Mouse (Mus musculus): ENCODE data around the gene Rpp30. TPM values are rescaled to one million over a fixed set of nuclear protein-coding genes. Genes with fewer than 3 reads are reported as not detected.

Rpp30 gene
- polyA plus RNA-seq, 1 experiment from 2014 or later, result 90.4 TPM

DNA sequence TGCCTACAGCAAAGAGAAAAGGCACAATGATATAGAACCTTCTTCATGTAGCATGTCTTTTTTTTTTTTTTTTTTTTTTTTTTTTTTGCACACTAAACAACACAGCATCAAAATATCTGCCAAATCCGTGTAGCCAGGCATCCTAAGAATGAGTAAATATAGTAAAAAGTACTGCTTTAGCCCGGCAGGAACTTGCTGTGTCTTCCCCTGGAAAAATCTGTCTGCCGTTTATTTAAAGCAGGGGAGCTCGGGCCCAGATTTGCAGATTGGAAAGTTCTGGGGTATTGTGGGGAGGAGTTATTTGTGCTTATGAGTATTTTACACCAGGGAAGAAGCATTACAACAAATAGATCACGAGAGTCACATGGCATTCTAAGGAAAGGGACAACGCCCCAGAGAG, 48.5 kb downstream of the Rpp30 start:
- H3K27ac ChIP-seq (replicated peaks), result no peak overlapping the region
- no peak for ATAC-seq (replicated peaks)
- no peaks in the 10 kb centered on the region for H3K36me3 ChIP-seq
- H3K4me1 ChIP-seq, result no peaks in the 10 kb centered on the region
- WGBS, result 87% methylated on average over 6 of the region's 6 CpGs
- H3K4me3 ChIP-seq, result no peak overlapping the region
- H3K4me2 ChIP-seq (replicated peaks), result no peak overlapping the region
- no peaks in the 10 kb centered on the region for H3K27me3 ChIP-seq
- H3K9ac ChIP-seq (replicated peaks), result no peak overlapping the region
- no peaks in the 10 kb centered on the region for H3K9me3 ChIP-seq

DNA sequence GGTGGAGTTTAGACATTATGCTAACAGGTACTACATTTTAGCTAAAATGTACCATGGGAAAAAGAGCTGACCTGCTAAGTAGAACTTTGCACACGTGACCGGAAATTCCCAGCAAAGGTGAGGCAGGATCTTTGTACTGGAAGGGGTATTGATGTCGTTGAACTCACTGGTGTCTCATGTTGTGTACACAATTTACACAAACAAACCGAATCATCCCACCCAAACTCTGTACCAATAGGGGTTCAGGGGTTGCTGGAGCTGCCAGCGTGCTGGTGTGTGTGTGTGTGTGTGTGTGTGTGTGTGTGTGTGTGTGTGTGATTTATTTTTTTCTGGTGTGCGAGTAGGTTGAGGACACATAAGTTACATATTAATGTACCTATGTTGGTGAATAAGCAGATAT, 49.5 kb downstream of the Rpp30 start:
- Histone ChIP-seq H3K4me2 (replicated peaks) (no peak overlapping the region), H3K9me3 (no peaks in the 10 kb centered on the region), H3K27ac (replicated peaks) (no peak overlapping the region), H3K36me3 (no peaks in the 10 kb centered on the region), H3K4me1 (no peaks in the 10 kb centered on the region), H3K27me3 (no peaks in the 10 kb centered on the region), H3K4me3 (no peak overlapping the region), H3K9ac (replicated peaks) (no peak overlapping the region)
- WGBS, result 91% methylated on average over 6 of the region's 6 CpGs
- no peak for ATAC-seq (replicated peaks)

DNA sequence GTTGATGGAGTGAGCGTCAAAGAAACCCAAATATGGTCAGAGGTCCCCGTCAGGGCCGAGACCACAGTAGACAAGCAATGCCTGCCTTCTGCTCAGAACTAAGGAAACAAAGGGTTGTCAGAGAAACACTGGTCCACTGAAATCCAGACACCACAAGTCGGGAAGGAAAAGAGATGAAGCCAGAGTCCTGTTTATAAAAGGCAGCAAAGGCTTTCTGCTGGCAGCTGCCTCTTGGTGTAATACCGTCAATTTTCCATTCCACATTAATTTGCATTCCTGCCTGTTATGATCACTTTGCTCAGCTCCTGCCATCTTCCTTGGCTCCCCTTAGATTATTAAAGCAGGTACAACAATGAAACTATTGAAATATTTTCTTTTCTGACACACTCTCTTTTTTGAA, 50.2 kb downstream of the Rpp30 start:
- no peak overlapping the region for H3K4me2 ChIP-seq (replicated peaks)
- H3K4me1 ChIP-seq, result no peaks in the 10 kb centered on the region
- H3K27me3 ChIP-seq, result no peaks in the 10 kb centered on the region
- no peaks in the 10 kb centered on the region for H3K9me3 ChIP-seq
- H3K4me3 ChIP-seq, result no peak overlapping the region
- no peak overlapping the region for H3K27ac ChIP-seq (replicated peaks)
- no peaks in the 10 kb centered on the region for H3K36me3 ChIP-seq
- H3K9ac ChIP-seq (replicated peaks), result no peak overlapping the region
- no peak for ATAC-seq (replicated peaks)
- 56% methylated on average over 5 of the region's 5 CpGs for WGBS

DNA sequence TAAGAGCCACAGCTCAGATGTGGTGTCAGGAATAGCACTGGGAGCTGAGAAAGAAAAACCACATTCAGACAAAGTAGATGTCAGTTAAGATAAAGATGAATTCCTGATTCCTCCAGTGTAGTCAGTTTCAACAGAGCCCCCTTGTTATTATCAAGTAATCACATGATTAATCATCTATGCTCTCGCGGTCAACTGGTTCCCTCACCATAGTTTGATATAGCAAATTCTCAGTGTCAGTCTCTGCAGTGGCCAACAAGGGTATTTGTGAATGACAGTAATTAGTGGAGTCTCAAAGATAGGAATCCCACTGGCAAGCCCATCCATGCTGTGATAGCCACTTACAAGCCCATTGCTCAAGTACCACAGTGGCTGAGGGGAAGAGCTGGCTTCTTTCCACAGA, 60.1 kb downstream of the Rpp30 start:
- 94% methylated on average over 2 of the region's 2 CpGs for WGBS
- Histone ChIP-seq H3K27me3 (no peaks in the 10 kb centered on the region), H3K4me1 (no peaks in the 10 kb centered on the region), H3K4me2 (replicated peaks) (no peak overlapping the region), H3K9ac (replicated peaks) (no peak overlapping the region), H3K27ac (replicated peaks) (no peak overlapping the region), H3K36me3 (no peaks in the 10 kb centered on the region), H3K4me3 (no peak overlapping the region), H3K9me3 (no peaks in the 10 kb centered on the region)
- no peak for ATAC-seq (replicated peaks)

DNA sequence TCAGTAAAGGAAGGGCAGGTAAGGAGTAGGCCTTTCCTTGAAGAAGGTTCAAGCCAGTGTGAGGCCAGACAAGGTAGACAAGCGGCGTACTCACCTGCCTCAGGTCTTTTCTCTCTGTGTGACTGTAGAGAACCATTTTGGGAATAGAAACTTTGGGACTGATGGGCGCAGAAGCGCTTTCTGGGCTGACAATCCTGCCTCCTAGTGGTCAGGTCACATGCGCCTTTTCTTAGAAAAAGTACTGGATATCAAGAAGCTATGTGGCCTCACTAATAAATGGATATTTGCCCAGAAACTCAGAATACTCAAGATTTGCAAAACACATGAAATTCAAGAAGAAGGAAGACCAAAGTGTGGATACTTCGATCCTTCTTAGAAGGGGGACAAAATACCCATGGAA, 65.1 kb downstream of the Rpp30 start:
- Histone ChIP-seq H3K9ac (replicated peaks) (no peak overlapping the region), H3K27me3 (no peaks in the 10 kb centered on the region), H3K4me3 (no peak overlapping the region), H3K9me3 (no peaks in the 10 kb centered on the region), H3K4me2 (replicated peaks) (no peak overlapping the region), H3K36me3 (no peaks in the 10 kb centered on the region), H3K4me1 (no peaks in the 10 kb centered on the region), H3K27ac (replicated peaks) (no peak overlapping the region)
- 89% methylated on average over 6 of the region's 6 CpGs for WGBS
- ATAC-seq (replicated peaks), result no peak

DNA sequence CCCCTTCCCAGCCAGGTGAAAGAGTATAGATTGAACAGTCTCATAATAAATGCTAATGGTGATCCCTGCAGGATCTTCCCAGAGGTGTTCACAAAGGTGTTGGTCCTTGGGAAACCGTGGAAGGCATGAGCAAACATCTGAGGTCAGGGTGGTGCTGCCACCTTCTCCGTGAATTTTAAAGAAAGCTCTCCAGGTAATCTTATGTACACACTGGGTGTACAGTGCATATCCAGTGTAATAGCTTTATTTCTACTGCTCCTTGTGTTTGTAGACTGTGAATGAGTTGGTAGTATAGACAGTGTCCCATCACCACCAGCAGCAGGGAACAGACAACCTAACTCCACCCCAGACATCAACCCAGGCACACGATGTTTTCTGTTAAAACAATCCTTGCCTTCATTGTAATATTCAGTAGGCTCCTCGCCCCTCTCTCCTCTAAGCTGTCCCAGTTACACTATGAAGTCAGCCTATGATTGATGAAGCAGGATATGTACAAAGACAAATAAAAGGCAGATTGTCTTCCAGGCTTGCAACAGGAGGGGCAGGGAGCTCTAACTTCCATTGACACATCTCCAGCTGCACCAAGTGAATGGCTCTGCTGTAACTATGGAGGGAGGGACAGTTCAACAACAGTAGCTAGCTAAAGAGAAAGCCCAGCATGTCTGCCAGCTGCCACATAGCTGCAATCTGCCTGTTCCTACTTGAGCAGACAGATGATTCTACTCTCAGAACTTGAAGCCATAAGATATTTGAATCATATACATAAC, 66.9 kb downstream of the Rpp30 start:
- H3K27ac ChIP-seq (replicated peaks), result no peak overlapping the region
- H3K9ac ChIP-seq (replicated peaks), result no peak overlapping the region
- H3K36me3 ChIP-seq, result no peaks in the 10 kb centered on the region
- no peaks in the 10 kb centered on the region for H3K4me1 ChIP-seq
- no peak overlapping the region for H3K4me3 ChIP-seq
- 73% methylated on average over 4 of the region's 4 CpGs for WGBS
- no peaks in the 10 kb centered on the region for H3K9me3 ChIP-seq
- no peak for ATAC-seq (replicated peaks)
- H3K4me2 ChIP-seq (replicated peaks), result no peak overlapping the region
- H3K27me3 ChIP-seq, result no peaks in the 10 kb centered on the region

Other genes with a start within 250 kb of the Rpp30 start
- gene Htr7, start 26.2 kb upstream of the Rpp30 start, polyA plus RNA-seq (2015; fragmentation: Nextera tagmentation; extraction: Ambion mirVana), result 3.0 and 3.6 TPM in 2 replicates
- 0.19 TPM in 1 of 2 replicates, not detected in the other for gene Ankrd1, start 36.4 kb downstream of the Rpp30 start, polyA plus RNA-seq (2015; fragmentation: Nextera tagmentation; extraction: Ambion mirVana)

All from forebrain, embryonic 15.5 days (tissue).